Mouse (Mus musculus): ENCODE measurements around the gene Eif2ak2.
A peak's percentile ranks its signal among the peaks of the same experiment; 100 is the strongest.

The Eif2ak2 gene

GRCm38 (mm10) chr17:78834856-78835835 is 47.2 kb downstream of the Eif2ak2 start, which contains the start of the genes Heatr5b and Gpatch11:
Heatr5b (minus strand) TSS chr17:78835364.
Gpatch11 (plus strand) TSS chr17:78835567.
- peak; percentile 100 for DNase-seq

- no peak for DNase-seq
These were observed 58.0 kb downstream of the Eif2ak2 start for GRCm38 (mm10) chr17:78824346-78824745.

- DNase-seq, result no peak
These were observed 72.8 kb downstream of the Eif2ak2 start for GRCm38 (mm10) chr17:78809582-78809981.

GRCm38 (mm10) chr17:78809019-78809418 is 73.4 kb downstream of the Eif2ak2 start:
- no peak for DNase-seq
